Mouse (Mus musculus) hindbrain, embryonic 12.5 days (tissue): ENCODE measurements around the gene Tspan18. TPM values are rescaled to one million over a fixed set of nuclear protein-coding genes. Genes with fewer than 3 reads are reported as not detected.

Experiments
- ATAC-seq: fragments of 200-750 bp; cut with Nextera tagmentation; 2 replicates; pipeline ENCODE4 v1.8.0; 2017; ENCODE audit warnings: moderate TSS enrichment; ENCODE audit not compliant: low FRiP score
- H3K27ac ChIP-seq: fragments of 300-500 bp; sonication (generic); 2 replicates; pipeline ENCODE4 v1.5.1; 2016; ENCODE audit warnings: mild to moderate bottlenecking
- H3K27me3 ChIP-seq: fragments of 300-500 bp; sonication (generic); 2 replicates; pipeline ENCODE4 v1.6.1; 2016; ENCODE audit warnings: mild to moderate bottlenecking
- H3K36me3 ChIP-seq: fragments of 300-500 bp; sonication (generic); 2 replicates; pipeline ENCODE4 v1.6.1; 2016; ENCODE audit warnings: mild to moderate bottlenecking
- H3K4me1 ChIP-seq: fragments of 300-500 bp; sonication (generic); 2 replicates; pipeline ENCODE4 v1.6.1; 2016
- H3K4me2 ChIP-seq: fragments of 300-500 bp; sonication (generic); replicated peaks from 2 replicates; pipeline ENCODE4 v1.6.1; 2016; ENCODE audit warnings: mild to moderate bottlenecking
- H3K4me3 ChIP-seq: fragments of 300-500 bp; sonication (generic); 2 replicates; pipeline ENCODE4 v1.5.1; 2016; ENCODE audit warnings: mild to moderate bottlenecking
- H3K9ac ChIP-seq: fragments of 300-500 bp; sonication (generic); 2 replicates; pipeline ENCODE4 v1.6.1; 2016; ENCODE audit warnings: mild to moderate bottlenecking, moderate library complexity
- H3K9me3 ChIP-seq: fragments of 300-500 bp; sonication (generic); replicated peaks from 2 replicates; pipeline ENCODE4 v1.6.1; 2016; ENCODE audit warnings: mild to moderate bottlenecking
- WGBS: fragments of 180-500 bp; shearing (Covaris S2); methylation state at CpG from one replicate; pipeline ENCODE4 v1.1.7; 2016; 5-methylcytosine and 5-hydroxymethylcytosine counted together
- polyA plus RNA-seq: library from polyadenylated mRNA; unstranded; fragments of >200 nt; fragmentation: Nextera tagmentation; extraction: Ambion mirVana; gene quantifications from 2 replicates; pipeline ENCODE4 v1.2.1, GENCODE M21; 2016

Gene Tspan18
- polyA plus RNA-seq, 1 experiment from 2014 or later: 34.2 TPM

DNA sequence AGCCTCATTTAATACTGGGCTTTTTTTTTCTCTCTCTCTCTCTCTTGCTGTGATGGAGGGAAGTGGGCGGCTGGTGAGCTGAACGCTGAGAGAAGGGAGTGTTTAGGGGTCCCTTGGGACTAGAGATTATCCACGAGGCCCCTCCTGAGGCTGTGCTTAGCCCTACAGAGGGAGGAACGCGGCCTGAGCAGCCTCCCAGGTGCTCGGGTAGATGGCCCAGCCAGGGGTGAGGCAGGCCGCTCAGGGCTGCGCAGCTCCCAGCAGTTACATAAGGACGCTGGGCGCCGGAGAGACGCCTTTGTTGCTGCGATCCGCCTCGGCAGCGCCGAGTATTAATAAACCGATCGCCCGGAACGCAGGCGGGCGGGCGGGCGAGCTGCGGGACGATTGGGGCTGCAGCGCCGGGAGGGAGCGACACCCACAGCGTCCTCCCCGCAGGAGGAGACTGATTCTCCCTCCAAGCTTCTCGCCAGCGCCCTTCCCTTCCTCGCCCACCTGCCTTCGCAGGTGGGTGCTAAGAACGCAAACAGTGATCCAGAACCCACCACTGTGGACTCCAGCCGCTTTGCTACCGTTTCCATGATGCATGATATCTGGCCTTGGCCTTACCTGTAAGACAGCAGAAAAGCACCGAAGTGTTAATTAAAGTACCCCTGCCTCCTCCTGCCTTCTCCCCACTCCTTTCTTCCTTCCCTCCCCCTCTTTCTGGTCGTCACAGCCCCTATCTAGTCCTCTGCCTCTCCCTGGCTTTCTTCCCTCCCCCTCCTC lies 154.0 kb downstream of the Tspan18 start:
- Histone ChIP-seq H3K4me3 (peak overlapping the region; percentile 29), H3K9me3 (no peaks in the 10 kb centered on the region), H3K9ac (peak overlapping the region; percentile 48), H3K4me1 (peaks cover 57% of the 10 kb centered on the region), H3K27me3 (peaks cover 25% of the 10 kb centered on the region), H3K36me3 (no peaks in the 10 kb centered on the region), H3K27ac (peak overlapping the region; percentile 94), H3K4me2 (peak overlapping the region; percentile 54)
- under 1% methylated on average over 40 of the region's 41 CpGs for WGBS
- ATAC-seq: peak; percentile 44; the same call in 1 of the 2 replicates

DNA sequence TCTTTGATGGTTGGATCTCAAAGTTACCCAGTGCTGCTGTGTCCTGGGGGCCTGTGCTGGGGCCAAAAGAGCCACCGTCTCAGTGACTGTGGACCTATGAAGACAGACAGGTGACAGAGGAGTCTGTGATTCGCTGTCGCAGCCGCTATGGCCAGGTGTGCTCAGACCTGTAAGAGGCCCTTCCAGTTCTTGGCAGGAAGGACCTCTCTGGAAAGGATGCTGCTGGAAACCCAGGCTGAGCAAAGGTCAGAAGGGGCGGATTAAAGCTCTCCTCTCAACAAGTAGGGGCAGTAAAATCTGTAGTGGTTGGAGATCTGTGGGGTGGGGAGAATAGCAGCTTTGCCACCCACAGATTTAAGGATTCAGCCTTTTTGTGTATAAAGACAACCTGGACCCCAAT lies 154.7 kb downstream of the Tspan18 start:
- peak overlapping the region; percentile 54 for H3K4me2 ChIP-seq
- peaks cover 63% of the 10 kb centered on the region for H3K4me1 ChIP-seq
- peaks cover 25% of the 10 kb centered on the region for H3K27me3 ChIP-seq
- H3K9me3 ChIP-seq: no peaks in the 10 kb centered on the region
- WGBS: 55% methylated on average over 5 of the region's 5 CpGs
- peak overlapping the region; percentile 94; the same call in 1 of the 2 replicates for H3K27ac ChIP-seq
- no peak overlapping the region for H3K4me3 ChIP-seq
- H3K36me3 ChIP-seq: no peaks in the 10 kb centered on the region
- peak overlapping the region; percentile 48; the same call in 1 of the 2 replicates for H3K9ac ChIP-seq
- no peak for ATAC-seq

DNA sequence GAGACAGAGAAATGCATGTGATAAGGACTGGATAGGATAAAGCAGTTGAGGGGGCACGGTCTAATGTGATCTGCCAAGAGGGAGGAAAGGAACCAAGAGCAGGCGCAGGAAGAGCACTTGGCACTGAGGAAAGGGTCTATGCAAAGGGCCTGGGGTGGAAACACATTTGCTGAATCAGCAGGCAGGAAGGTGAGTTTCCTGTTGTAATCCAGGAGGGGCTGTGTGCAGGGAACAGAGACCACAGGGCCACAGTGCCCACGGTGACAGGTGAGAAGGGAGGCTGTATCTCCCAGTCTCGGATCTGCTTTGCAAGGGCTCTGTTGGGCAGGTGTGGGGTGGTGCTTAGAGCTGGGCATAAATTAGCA lies 156.0 kb downstream of the Tspan18 start:
- H3K27me3 ChIP-seq: peaks cover 21% of the 10 kb centered on the region
- H3K36me3 ChIP-seq: no peaks in the 10 kb centered on the region
- ATAC-seq: no peak
- no peak overlapping the region for H3K9ac ChIP-seq
- H3K9me3 ChIP-seq: no peaks in the 10 kb centered on the region
- H3K27ac ChIP-seq: peak overlapping the region; percentile 94
- no peak overlapping the region for H3K4me2 ChIP-seq
- no peak overlapping the region for H3K4me3 ChIP-seq
- WGBS: 85% methylated on average over 4 of the region's 4 CpGs
- H3K4me1 ChIP-seq: peaks cover 74% of the 10 kb centered on the region

DNA sequence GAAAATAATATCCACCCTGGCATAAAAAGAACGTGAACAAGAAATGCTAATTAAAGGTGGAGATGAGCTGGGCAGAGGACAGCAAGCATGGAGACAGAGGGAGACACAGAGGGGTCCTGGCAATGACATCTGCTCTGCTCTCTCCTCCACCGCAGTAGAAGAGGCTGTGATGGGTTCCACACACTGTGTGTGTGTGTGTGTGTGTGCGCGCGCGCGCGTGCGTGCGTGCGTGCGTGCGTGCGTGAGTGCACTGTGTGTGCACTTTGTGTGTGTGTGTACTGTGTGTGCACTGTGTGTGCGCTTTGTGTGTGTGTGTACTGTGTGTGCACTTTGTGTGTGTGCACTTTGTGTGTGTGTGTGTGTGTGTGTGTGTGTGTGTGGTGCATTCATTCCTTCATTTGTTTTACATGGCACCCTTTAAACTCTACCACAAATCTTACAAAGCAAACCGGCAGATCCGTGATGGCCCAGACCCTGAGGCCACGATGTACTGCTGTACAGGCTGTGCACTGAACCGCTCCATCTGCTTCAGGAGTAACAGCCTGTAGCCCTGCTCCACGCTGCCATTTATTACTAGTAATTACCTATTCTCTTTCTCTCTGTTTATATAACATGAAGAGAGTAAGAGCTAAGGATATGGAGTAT lies 156.5 kb downstream of the Tspan18 start:
- Histone ChIP-seq H3K36me3 (no peaks in the 10 kb centered on the region), H3K4me3 (no peak overlapping the region), H3K9me3 (no peaks in the 10 kb centered on the region), H3K27ac (peak overlapping the region; percentile 94), H3K4me2 (peak overlapping the region; percentile 15; the same call in 1 of the 2 replicates), H3K27me3 (peaks cover 19% of the 10 kb centered on the region), H3K4me1 (peaks cover 74% of the 10 kb centered on the region), H3K9ac (no peak overlapping the region)
- WGBS: 70% methylated on average over 20 of the region's 20 CpGs
- peak; percentile 15; the same call in 1 of the 2 replicates for ATAC-seq

DNA sequence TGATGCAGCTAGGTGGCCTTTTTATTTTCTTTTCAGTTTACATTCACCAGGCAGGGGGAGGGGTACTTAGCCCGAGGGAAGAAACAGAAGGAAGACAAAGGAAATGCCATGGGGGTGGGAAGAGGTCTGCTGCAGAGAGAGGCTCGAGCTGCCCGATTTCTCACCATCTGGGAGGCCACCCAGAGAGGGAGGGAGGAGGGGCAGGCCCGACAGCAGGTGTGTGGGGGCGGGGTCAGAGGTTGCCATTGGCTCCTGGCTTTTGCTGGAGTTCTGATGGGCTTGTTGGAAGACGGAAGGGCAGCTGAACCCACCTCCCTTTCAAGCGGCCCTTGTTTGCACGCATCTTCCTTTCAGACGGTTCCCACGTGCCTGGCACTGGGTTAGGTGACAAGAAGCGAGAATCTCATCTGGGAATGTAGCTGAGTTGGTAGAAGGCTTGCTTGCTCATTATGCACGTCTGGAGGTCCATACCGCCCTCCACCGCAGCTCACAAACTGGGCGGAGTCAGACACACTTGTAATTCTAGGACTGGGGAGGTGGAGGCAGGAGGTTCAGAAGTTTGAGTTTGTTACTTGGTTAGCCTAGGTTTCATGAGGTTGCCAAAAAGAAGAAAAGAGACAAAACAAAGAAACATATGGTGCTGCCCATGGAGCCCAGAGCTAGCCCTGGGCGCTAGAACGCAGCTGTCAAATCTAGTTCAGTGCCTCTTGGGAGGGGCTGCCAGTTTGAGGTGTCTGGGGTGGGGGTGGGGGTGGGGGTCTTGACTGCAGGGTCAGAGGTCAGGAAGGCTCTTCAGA lies 157.2 kb downstream of the Tspan18 start:
- H3K9me3 ChIP-seq: no peaks in the 10 kb centered on the region
- no peak overlapping the region for H3K4me3 ChIP-seq
- H3K27ac ChIP-seq: peak overlapping the region; percentile 94
- peaks cover 14% of the 10 kb centered on the region for H3K27me3 ChIP-seq
- 1% methylated on average over 17 of the region's 17 CpGs for WGBS
- 0 out of 2 replicates have a peak overlapping the region, but pooled peaks have one; percentile 6 for H3K9ac ChIP-seq
- peak overlapping the region; percentile 25 for H3K4me2 ChIP-seq
- H3K4me1 ChIP-seq: peaks cover 80% of the 10 kb centered on the region
- H3K36me3 ChIP-seq: no peaks in the 10 kb centered on the region
- peak; percentile 70 for ATAC-seq

DNA sequence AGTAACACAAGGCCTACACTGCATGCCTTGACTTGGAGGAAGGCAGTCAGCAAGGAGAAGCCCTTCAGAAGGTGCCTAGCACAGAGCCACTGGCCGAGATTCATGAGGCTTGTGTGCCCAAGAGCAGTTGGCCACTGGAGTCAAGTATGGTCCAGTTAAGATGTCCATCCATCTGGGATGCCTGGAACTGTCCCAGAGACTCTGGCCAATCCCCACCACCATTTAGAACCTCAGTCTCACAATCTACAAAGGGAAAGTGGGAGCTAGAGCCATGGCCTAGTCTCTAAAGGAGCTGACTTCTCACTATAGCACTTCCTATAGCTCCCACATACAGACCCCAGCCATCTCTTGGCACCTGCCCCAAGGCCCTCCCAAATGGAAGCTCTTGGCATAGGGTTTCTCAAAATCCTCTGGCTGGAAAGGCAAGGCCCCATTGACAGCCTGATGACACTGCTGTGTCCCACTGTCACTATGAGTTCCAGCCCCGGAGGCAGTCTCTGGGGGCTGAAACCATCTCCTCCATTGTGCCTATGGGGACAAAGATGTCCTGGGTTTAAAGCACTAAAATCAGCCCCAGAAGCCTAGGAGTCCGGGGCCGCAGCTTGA lies 158.0 kb downstream of the Tspan18 start:
- ATAC-seq: peak; percentile 12
- Histone ChIP-seq H3K9ac (0 out of 2 replicates have a peak overlapping the region, but pooled peaks have one; percentile 6), H3K27me3 (peaks cover 12% of the 10 kb centered on the region; the same call in 1 of the 2 replicates), H3K4me2 (peak overlapping the region; percentile 25), H3K27ac (peak overlapping the region; percentile 94), H3K9me3 (no peaks in the 10 kb centered on the region), H3K4me3 (no peak overlapping the region), H3K36me3 (no peaks in the 10 kb centered on the region), H3K4me1 (peaks cover 85% of the 10 kb centered on the region)
- 27% methylated on average over 4 of the region's 4 CpGs for WGBS

DNA sequence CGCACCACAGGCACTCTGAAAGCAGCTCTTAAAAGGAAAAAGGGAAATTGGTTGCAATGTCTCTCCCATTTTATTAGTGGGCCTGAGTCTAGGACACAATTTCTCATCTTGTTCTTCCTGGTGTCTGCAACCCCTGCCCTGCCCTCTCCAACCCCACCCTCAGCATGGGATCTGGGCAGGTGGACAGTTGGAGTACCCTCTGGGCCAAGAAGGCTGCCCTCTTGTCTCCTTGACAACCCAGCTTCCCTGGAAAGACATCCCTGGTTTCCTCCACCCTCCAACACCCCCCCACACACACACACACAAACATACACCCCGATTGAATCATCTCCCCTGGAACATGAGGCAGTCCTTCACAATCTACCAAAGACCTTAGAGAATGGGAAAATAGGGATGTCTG lies 158.6 kb downstream of the Tspan18 start:
- peaks cover 90% of the 10 kb centered on the region for H3K4me1 ChIP-seq
- H3K9me3 ChIP-seq: no peaks in the 10 kb centered on the region
- H3K4me2 ChIP-seq: no peak overlapping the region
- H3K27ac ChIP-seq: peak overlapping the region; percentile 94
- no peak overlapping the region for H3K9ac ChIP-seq
- 55% methylated on average over 2 of the region's 2 CpGs for WGBS
- no peaks in the 10 kb centered on the region for H3K36me3 ChIP-seq
- no peak overlapping the region for H3K4me3 ChIP-seq
- ATAC-seq: no peak
- H3K27me3 ChIP-seq: peaks cover 12% of the 10 kb centered on the region; the same call in 1 of the 2 replicates

DNA sequence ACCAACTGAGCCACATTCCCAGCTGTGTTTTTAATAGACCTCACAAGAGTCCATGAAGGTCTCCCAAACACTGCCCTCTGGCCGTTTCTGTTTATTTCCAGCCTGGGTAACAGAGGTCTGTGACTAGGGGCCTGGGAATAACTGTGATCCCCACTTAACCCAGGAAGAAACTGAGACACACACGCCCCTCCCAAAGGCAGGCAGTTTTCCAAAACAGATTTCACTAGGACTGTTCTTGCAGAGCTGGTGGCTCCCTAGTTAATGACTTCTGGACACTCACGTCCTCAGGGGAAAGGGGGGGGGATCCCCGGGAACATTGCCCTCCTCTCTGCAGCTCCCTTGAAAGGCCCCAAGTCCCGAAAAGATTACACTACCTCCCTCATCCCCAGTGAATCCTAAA lies 159.0 kb downstream of the Tspan18 start:
- 15% methylated on average over 5 of the region's 5 CpGs for WGBS
- H3K4me2 ChIP-seq: no peak overlapping the region
- peak overlapping the region; percentile 94 for H3K27ac ChIP-seq
- no peak for ATAC-seq
- H3K36me3 ChIP-seq: no peaks in the 10 kb centered on the region
- no peak overlapping the region for H3K9ac ChIP-seq
- H3K9me3 ChIP-seq: no peaks in the 10 kb centered on the region
- peaks cover 90% of the 10 kb centered on the region for H3K4me1 ChIP-seq
- no peak overlapping the region for H3K4me3 ChIP-seq
- peaks cover 12% of the 10 kb centered on the region; the same call in 1 of the 2 replicates for H3K27me3 ChIP-seq

DNA sequence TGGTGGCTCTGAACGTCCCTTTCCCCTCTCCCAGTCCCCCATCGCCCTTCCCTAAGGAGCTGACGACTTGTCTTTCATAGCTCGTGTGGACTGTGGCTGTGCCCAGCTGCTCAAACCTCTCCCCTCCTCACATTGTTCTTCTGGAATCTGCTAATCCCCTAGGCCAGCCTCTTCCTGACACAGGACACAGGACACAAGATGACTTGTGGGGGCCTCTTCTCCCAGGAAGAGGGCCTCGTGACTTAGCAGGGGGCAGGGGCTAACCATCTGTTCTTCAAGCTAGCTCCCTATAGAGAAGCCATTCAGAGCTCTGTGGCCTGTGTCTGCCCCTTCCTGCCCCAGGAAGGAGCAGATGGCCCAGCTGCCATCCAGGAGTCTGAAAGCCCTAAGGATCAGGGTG lies 160.1 kb downstream of the Tspan18 start:
- peak; percentile 10; the same call in 1 of the 2 replicates for ATAC-seq
- 11% methylated on average over 5 of the region's 5 CpGs for WGBS

DNA sequence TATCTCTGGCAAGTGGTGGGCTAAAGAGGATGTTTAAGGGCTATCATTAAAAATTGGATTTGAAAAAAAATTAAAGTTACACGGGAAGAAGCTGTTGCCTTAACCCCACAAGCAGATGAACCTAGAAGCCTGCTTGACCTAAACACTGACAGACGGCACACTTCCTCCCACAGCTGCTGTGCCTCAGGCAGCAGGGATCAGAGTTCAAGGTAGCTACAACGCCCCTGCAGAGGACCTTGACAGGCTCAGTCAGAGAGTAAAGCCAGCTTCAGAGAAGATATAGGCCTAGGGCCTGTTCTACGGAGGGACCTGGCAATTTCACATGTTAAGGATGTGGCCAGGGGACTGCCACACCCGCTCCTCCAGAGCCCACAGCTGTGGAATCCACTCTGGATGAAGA lies 161.8 kb downstream of the Tspan18 start:
- H3K27ac ChIP-seq: no peak overlapping the region
- H3K27me3 ChIP-seq: no peaks in the 10 kb centered on the region
- H3K9ac ChIP-seq: 0 out of 2 replicates have a peak overlapping the region, but pooled peaks have one; percentile 8
- 40% methylated on average over 5 of the region's 5 CpGs for WGBS
- H3K4me3 ChIP-seq: no peak overlapping the region
- ATAC-seq: no peak
- H3K4me1 ChIP-seq: peaks cover 62% of the 10 kb centered on the region
- H3K36me3 ChIP-seq: no peaks in the 10 kb centered on the region
- H3K4me2 ChIP-seq: no peak overlapping the region
- no peaks in the 10 kb centered on the region for H3K9me3 ChIP-seq

More for the DNA sequence above, 160.1 kb downstream of the Tspan18 start:
- H3K27me3 ChIP-seq: peaks cover 7% of the 10 kb centered on the region; the same call in 1 of the 2 replicates
- H3K27ac ChIP-seq: peak overlapping the region; percentile 60
- no peaks in the 10 kb centered on the region for H3K36me3 ChIP-seq
- H3K4me1 ChIP-seq: peaks cover 79% of the 10 kb centered on the region
- no peak overlapping the region for H3K4me2 ChIP-seq
- no peak overlapping the region for H3K9ac ChIP-seq
- no peaks in the 10 kb centered on the region for H3K9me3 ChIP-seq
- no peak overlapping the region for H3K4me3 ChIP-seq

DNA sequence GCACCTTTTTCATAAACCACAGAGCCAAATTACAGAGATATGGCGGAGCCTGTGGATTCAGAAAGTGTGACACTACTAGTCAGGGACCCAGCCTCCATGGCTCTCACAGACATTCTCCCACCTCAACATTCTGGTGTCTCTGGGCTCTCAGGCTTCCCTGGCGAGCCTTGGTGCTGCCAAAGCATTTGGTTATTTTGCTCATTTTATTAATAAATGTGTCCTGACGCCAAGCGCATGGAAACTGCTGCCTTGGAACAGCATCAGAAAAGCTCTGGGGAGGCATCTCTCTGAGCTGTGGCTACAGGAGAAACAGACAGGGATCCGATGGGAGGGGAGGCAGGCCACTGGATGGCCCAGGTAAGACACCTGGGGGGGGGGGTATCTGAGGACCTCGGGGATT lies 162.4 kb downstream of the Tspan18 start:
- Histone ChIP-seq H3K9me3 (no peaks in the 10 kb centered on the region), H3K36me3 (no peaks in the 10 kb centered on the region), H3K27ac (no peak overlapping the region), H3K4me3 (no peak overlapping the region), H3K9ac (no peak overlapping the region), H3K27me3 (no peaks in the 10 kb centered on the region), H3K4me1 (peaks cover 57% of the 10 kb centered on the region), H3K4me2 (no peak overlapping the region)
- WGBS: 78% methylated on average over 6 of the region's 6 CpGs
- no peak for ATAC-seq
